8 mouse cellular contexts compared by ENCODE assay signal in genomic region chr5:150952328-150952668, GRCm38 (mm10). TPM values are rescaled to one million over a fixed set of nuclear protein-coding genes. Genes with fewer than 3 reads are reported as not detected.
DNase-seq lines count a peak whose midpoint lies in the region; ATAC-seq lines count a peak whose summit lies in the region.

TSS of gene Kl (plus strand) at chr5:150952607.

- peak within 1 kb of the TSS; percentile 65 for H3K4me2 ChIP-seq in neural tube, embryonic 11.5 days (ENCODE audit: low read depth)
- peak within 1 kb of the TSS; percentile 74 for H3K4me2 ChIP-seq in limb, embryonic 11.5 days (ENCODE audit: low read depth, severe bottlenecking)
- peak within 1 kb of the TSS; percentile 83 for H3K4me2 ChIP-seq in stomach, embryonic 15.5 days

- peak within 1 kb of the TSS; percentile 15; the same call in 1 of the 2 replicates for H3K9ac ChIP-seq in neural tube, embryonic 11.5 days (ENCODE audit: low read length)
- peak within 1 kb of the TSS; percentile 37; the same call in 1 of the 2 replicates for H3K9ac ChIP-seq in limb, embryonic 11.5 days (ENCODE audit: low read length)
- H3K9ac ChIP-seq in stomach, embryonic 15.5 days: peak within 1 kb of the TSS; percentile 20; the same call in 1 of the 2 replicates

- H3K4me3 ChIP-seq in neural tube, embryonic 11.5 days (ENCODE audit: low read depth, low read length): peak within 1 kb of the TSS; percentile 42
- H3K4me3 ChIP-seq in limb, embryonic 11.5 days (ENCODE audit: low read depth, low read length): peak within 1 kb of the TSS; percentile 40
- H3K4me3 ChIP-seq in stomach, embryonic 15.5 days (replicated peaks): peak within 1 kb of the TSS; percentile 45

- H3K9me3 ChIP-seq in neural tube, embryonic 11.5 days (ENCODE audit: control insufficient read depth, low read length): no peaks in the 10 kb centered on the region
- no peaks in the 10 kb centered on the region for H3K9me3 ChIP-seq in limb, embryonic 11.5 days (ENCODE audit: control insufficient read depth, low read length)
- H3K9me3 ChIP-seq in stomach, embryonic 15.5 days: no peaks in the 10 kb centered on the region

- no peaks in the 10 kb centered on the region for H3K36me3 ChIP-seq in neural tube, embryonic 11.5 days (ENCODE audit: control insufficient read depth, insufficient read depth, low read length)
- no peaks in the 10 kb centered on the region for H3K36me3 ChIP-seq in limb, embryonic 11.5 days (ENCODE audit: control insufficient read depth, insufficient read depth, low read length)
- H3K36me3 ChIP-seq in stomach, embryonic 15.5 days: no peaks in the 10 kb centered on the region

- peak; percentile 31 to 51 for DNase-seq in cerebellum, postnatal 10 days
- no peak for DNase-seq in cerebellum, adult 18-20 months
- peak; percentile 19 for DNase-seq in neural tube, embryonic 11.5 days (ENCODE audit: low spot score)
- no peak for DNase-seq in neural tube, embryonic 10.5 days (ENCODE audit: extremely low spot score, low spot score)
- DNase-seq in limb, embryonic 11.5 days (ENCODE audit: low spot score): peak; percentile 29
- DNase-seq in right cerebral cortex, postnatal 25 days: no peak

- 2% methylated on average over 19 of the region's 22 CpGs for WGBS in neural tube, embryonic 11.5 days
- WGBS in limb, embryonic 11.5 days: 4% methylated on average over 22 of the region's 22 CpGs
- WGBS in stomach, embryonic 15.5 days: 2% methylated on average over 22 of the region's 22 CpGs

- H3K27ac ChIP-seq in neural tube, embryonic 11.5 days (ENCODE audit: low read depth, low read length): no peak within 1 kb of the TSS; the same call in 1 of the 2 replicates
- H3K27ac ChIP-seq in limb, embryonic 11.5 days (replicated peaks; ENCODE audit: low read depth, low read length): no peak within 1 kb of the TSS
- no peak within 1 kb of the TSS for H3K27ac ChIP-seq in stomach, embryonic 15.5 days

- peaks cover 24% of the 10 kb centered on the region for H3K27me3 ChIP-seq in neural tube, embryonic 11.5 days (ENCODE audit: control insufficient read depth, insufficient read depth, low read length)
- peaks cover 34% of the 10 kb centered on the region for H3K27me3 ChIP-seq in limb, embryonic 11.5 days (ENCODE audit: control insufficient read depth, insufficient read depth, low read length)
- peaks cover 40% of the 10 kb centered on the region for H3K27me3 ChIP-seq in stomach, embryonic 15.5 days (replicated peaks)

- peak; percentile 24; the same call in 1 of the 2 replicates for ATAC-seq in neural tube, embryonic 11.5 days (ENCODE audit: insufficient read depth, low FRiP score, low TSS enrichment)
- ATAC-seq in limb, embryonic 11.5 days (ENCODE audit: insufficient number of reproducible peaks, low FRiP score, low TSS enrichment, low read depth): no peak; the same call in 1 of the 2 replicates
- no peak for ATAC-seq in stomach, embryonic 15.5 days (ENCODE audit: insufficient read depth, low FRiP score, low read depth)
- ATAC-seq in megakaryocyte-erythroid progenitor cell, adult 5-6 weeks (replicated peaks; ENCODE audit: low FRiP score, low TSS enrichment, poor library complexity, severe bottlenecking): no peak

- H3K4me1 ChIP-seq in neural tube, embryonic 11.5 days (ENCODE audit: control insufficient read depth, insufficient read depth, low read length): peaks cover 5% of the 10 kb centered on the region; the same call in 1 of the 2 replicates
- peaks cover 6% of the 10 kb centered on the region for H3K4me1 ChIP-seq in limb, embryonic 11.5 days (ENCODE audit: control insufficient read depth, insufficient read depth, low read length)
- H3K4me1 ChIP-seq in stomach, embryonic 15.5 days: peaks cover 11% of the 10 kb centered on the region; the same call in 1 of the 2 replicates

RNA-seq across cellular contexts. Expression of gene Kl, which starts in this region (rescaled TPM):
- polyA plus RNA-seq in neural tube, embryonic 11.5 days (2014; fragmentation: Nextera tagmentation; extraction: Ambion mirVana): 0.26 and 0.32 TPM in 2 replicates
- 0.04 and 0.07 TPM in 2 replicates for polyA plus RNA-seq in limb, embryonic 11.5 days (2014; fragmentation: Nextera tagmentation; extraction: Ambion mirVana)
- polyA plus RNA-seq in stomach, embryonic 15.5 days (2015; fragmentation: Nextera tagmentation; extraction: Ambion mirVana): 0.13 and 0.14 TPM in 2 replicates
- total RNA-seq in megakaryocyte-erythroid progenitor cell, adult 5-6 weeks (2014; fragmentation: Nextera tagmentation): not detected in 2 replicates
- total RNA-seq in megakaryocyte-erythroid progenitor cell, adult 5-6 weeks (2017): not detected in 2 replicates

Comparison
In these comparisons a context has a peak if more than half of its experiments do, and no peak if none do; other contexts are left out.
1. DNase-seq: peak in cerebellum, postnatal 10 days (2 of 2); none in cerebellum, adult 18-20 months (0 of 2), neural tube, embryonic 10.5 days (single experiment) and right cerebral cortex, postnatal 25 days (single experiment).
2. Peak in DNase-seq, ATAC-seq, H3K4me3 ChIP-seq, H3K9ac ChIP-seq and H3K4me2 ChIP-seq in neural tube, embryonic 11.5 days; RNA of the gene not detected or under 1 TPM.
3. Peak in DNase-seq, H3K4me3 ChIP-seq, H3K9ac ChIP-seq and H3K4me2 ChIP-seq in limb, embryonic 11.5 days; RNA of the gene not detected or under 1 TPM.
4. Peak in every context shown above with its lines, with median percentiles within 50 percentile points of each other: H3K4me2 ChIP-seq, H3K4me3 ChIP-seq and H3K9ac ChIP-seq.